Mouse (Mus musculus): ENCODE measurements around the gene Vinac1.

The Vinac1 gene

DNA sequence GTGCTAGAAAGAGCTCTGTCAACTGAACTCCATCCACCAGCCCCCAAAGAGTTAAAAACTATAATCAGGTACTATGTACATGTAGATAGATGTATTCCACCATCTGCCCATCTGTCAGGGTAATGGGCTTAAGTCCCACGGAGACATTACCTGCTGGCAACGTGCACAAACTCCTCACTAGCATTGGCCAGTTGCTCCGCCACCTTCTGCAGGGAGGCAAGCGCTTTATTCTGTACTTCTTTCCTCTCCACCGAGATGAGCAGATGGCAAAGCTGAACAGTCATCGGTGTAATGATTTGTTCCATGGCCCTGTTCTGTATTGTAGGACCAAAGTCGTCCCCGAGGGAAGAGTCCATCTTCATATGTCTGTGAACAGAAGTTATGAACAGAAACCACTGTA is at the start of gene Vinac1:
Vinac1 (minus strand) TSS at position 362 of the 400 bp plus-strand sequence.
- DNase-seq (ENCODE audit: low spot score in 2 of 2) = no peak

DNA sequence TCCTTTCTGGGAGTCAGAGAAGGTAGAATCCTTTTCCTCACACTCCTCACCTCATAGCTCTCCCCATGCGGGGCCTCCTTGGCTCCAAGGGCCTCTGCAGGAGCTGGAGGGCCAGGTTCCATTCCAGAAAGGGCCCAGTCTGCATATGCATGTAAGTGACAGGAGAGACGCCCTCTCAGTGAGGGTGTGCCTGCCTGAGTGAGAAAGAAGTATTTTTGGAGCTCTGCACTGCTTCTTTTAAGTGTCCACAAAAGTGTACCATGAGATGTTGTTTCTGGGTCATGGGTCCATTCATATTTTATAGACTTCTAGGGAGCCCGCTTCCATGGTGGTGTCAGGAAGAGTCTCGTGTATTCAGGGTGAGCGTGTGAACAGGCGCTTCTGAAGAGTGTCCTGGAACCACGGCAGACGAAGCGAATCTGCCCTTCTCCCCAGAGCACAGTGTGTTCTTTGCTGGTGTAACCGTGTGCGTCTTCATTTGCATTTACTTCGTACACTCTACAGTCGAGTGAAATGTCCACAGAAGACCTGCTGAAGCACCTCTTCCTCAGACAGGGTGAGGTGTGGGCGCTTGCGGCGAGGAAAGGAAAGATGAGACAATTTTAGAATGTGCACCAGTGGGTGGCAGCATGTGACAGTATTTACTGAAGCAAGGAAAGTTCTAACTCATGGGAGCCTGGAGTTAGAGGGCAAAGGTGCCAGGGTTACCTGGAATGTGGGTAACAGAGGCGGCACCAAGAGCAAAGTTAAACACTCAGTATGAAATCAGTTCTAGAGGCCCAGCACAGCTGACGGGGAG is 46.2 kb upstream of the Vinac1 start:
- peak in 1 of 2 experiments; percentile 21 for DNase-seq (ENCODE audit: low spot score in 2 of 2)

DNA sequence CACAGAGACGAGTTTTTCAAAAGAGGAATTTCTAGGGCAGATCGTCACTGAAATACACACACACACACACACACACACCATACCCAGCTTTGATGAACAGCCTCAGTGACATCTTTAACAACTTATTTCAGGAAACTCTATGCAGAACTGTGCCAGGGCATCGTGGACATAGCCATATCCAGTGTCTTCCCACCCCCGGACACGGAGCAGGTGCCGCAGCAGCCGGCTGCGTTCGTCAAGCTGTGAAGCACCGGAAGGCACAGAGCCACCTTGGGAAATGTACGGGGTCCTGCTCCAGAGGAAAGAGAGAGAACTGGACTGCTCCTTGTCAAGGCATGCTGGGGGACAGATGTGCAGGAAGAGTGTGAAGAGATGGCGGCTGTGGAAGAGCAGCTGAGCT is 44.8 kb upstream of the Vinac1 start:
- DNase-seq (ENCODE audit: low spot score in 2 of 2) = no peak

DNA sequence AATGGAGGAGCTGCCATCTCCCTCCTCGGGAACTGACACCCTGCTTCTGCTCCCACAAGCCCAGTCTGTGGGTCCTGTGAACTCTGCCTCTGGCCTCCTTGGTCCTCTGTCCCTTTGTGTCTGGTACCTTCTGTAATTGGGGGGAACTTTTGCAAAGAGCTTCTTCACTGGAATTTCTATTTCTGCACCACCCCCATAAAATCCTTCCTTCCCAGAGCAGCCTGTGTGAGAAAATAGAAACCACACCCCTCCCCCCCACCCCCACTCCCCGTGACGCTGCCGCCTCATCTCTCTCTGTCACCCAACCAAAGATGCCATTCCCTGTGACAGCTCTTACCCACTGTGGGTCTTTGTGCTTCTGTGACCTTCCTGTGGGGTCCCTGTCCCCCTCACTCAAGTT is 42.4 kb upstream of the Vinac1 start:
- no peak for DNase-seq (ENCODE audit: low spot score in 2 of 2)

GRCm38 (mm10) chr2:129087520-129087919 is 39.5 kb upstream of the Vinac1 start:
- no peak for DNase-seq (ENCODE audit: low spot score in 2 of 2)

- DNase-seq (ENCODE audit: low spot score in 2 of 2) = no peak
Measured at GRCm38 (mm10) chr2:129084959-129085358, 37.0 kb upstream of the Vinac1 start.

GRCm38 (mm10) chr2:129083514-129083913 is 35.5 kb upstream of the Vinac1 start:
- DNase-seq (ENCODE audit: low spot score in 2 of 2) = no peak

- no peak for DNase-seq (ENCODE audit: low spot score in 2 of 2)
Measured at GRCm38 (mm10) chr2:129081097-129081496, 33.1 kb upstream of the Vinac1 start.

DNA sequence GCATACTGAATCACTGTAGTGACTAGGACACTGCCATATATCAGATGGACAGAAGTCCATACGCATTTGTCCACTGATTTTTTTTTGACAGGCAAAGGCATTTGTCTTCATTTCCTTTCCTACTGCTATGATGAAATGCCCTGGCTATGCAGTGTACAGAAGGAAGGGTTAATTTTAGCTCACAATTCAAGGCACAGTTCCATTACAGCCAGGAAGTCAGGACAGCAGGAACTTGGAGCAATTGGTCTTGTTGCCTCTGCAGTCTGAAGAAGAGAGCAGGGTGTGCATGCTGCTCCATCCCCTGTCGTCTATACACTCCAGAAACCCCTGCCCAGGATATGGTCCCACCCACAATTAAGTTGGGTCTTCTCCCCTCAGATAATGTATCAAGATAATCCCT is 31.2 kb upstream of the Vinac1 start:
- no peak for DNase-seq (ENCODE audit: low spot score in 2 of 2)

DNA sequence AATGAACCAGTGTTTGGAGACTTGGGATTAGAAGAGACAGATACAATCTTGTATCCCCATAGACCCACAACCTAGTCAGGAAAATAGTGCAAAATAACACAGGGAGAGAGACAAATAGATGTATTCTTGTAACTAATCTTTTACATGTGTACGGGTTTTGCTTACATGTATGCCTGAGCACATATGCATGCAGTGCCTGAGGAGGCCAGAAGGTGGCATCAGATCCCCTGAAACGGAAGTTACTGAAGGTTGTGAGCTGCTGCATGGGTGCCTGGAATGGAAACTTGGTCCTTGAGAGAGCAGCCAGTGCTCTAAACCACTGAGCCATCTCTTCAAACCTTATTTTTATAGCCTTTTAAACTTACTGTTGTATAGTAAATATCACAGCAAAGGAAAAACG is 30.3 kb upstream of the Vinac1 start:
- no peak for DNase-seq (ENCODE audit: low spot score in 2 of 2)

GRCm38 (mm10) chr2:129070296-129070695 is 22.3 kb upstream of the Vinac1 start:
- DNase-seq (ENCODE audit: low spot score in 2 of 2) = no peak

GRCm38 (mm10) chr2:129066326-129066725 is 18.4 kb upstream of the Vinac1 start:
- DNase-seq (ENCODE audit: low spot score in 2 of 2) = peak in 1 of 2 experiments; percentile 26

GRCm38 (mm10) chr2:129065437-129066282 is 17.7 kb upstream of the Vinac1 start, which contains the start of gene Ttl:
Ttl (plus strand) TSS chr2:129065942.
- DNase-seq (ENCODE audit: low spot score in 2 of 2) = peak; percentile 57 to 67

- DNase-seq (ENCODE audit: low spot score in 2 of 2) = no peak
Measured at GRCm38 (mm10) chr2:129061456-129062059, 13.6 kb upstream of the Vinac1 start.

DNA sequence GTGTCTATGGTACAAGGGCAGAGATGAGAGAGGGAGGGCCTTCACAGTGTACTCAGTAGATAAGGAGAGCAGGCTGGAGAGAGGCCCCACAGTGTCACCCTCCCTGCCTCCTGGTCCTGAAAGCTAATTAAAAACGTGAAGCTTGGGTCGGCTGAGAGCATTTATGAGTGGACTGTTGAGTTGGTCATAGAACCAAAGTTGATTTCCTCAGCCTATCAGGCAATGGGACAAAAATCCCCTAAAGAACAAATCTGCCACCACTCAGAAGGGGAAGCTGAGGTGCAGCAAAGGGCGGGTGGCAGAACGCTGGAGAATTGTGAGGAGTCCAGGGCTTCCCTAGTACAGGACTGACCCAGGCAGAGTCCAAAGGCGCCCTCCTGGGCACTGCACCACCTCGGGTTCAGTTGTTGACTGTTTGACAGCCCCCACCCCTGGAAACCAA is 10.0 kb upstream of the Vinac1 start:
- no peak for DNase-seq (ENCODE audit: low spot score in 2 of 2)

GRCm38 (mm10) chr2:129057256-129057655 is 9.3 kb upstream of the Vinac1 start:
- DNase-seq (ENCODE audit: low spot score in 2 of 2) = no peak

- no peak for DNase-seq (ENCODE audit: low spot score in 2 of 2)
Measured at GRCm38 (mm10) chr2:129056597-129056996, 8.6 kb upstream of the Vinac1 start.

DNA sequence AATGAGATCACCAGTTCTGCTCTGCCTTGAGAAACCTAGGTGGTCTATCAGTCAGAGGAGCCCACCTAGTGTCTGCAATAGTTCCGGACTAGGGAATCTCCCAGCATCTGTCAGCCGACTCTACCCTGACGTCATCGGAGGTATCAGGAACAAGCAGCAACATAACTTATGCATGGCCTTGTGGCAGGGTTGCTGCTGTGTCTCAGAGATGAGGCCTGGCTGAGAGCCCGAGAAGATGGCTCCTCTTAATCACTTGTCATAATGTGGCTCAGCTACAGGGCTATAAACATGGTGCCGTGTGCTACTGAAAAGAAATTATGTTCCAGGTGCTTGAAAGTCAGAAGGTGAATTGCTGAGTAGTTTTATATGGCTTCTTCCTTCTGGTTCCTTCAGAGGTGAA is 7.8 kb upstream of the Vinac1 start:
- DNase-seq (ENCODE audit: low spot score in 2 of 2) = no peak

- DNase-seq (ENCODE audit: low spot score in 2 of 2) = no peak
Measured at GRCm38 (mm10) chr2:129052451-129052983, 4.5 kb upstream of the Vinac1 start.

GRCm38 (mm10) chr2:129046846-129047196 is 1.2 kb downstream of the Vinac1 start:
- DNase-seq (ENCODE audit: low spot score in 2 of 2) = no peak

GRCm38 (mm10) chr2:129046172-129046845 is 1.7 kb downstream of the Vinac1 start:
- no peak for DNase-seq (ENCODE audit: low spot score in 2 of 2)

- DNase-seq (ENCODE audit: low spot score in 2 of 2) = no peak
Measured at GRCm38 (mm10) chr2:129040567-129040966, 7.4 kb downstream of the Vinac1 start.
